ENCODE assay signal across 8 mouse cellular contexts in the genomic region with DNA sequence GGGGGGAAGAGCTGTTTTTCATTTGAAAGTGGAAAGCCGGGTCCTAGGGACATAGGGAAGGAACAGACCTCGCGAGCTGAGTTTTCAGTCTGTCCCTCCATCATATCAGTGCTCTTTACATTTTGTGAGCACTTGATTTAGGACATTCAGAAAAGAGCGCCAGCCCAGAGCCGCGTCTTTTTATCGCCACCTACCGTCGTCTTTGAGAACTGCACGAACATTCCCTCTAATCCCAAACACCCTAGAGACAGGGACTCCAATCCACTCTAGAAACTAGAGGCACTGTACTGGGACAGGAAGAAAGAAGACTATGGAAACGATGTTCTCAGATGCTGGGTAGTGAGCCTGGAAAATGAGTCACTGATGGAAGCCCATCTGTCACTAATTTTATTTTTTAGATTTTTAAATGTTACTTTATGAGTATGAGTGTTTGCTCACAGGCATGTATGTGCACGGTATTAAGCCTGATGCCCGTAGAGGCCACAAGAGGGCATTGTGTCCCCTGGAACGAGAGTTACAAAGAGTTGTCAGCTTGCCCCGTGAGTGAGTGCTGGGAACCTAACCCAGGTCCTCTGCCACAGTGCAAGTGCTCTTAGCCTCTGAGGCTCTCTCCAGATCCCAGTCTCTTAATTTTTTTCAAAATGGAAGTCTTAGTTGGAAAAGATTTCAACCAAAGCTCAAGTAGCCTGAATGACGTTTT. TPM values are rescaled to one million over a fixed set of nuclear protein-coding genes. Genes with fewer than 3 reads are reported as not detected.
DNase-seq lines count a peak whose midpoint lies in the region; ATAC-seq and TF ChIP-seq lines count a peak whose summit lies in the region.

No protein-coding gene starts in this region.

- H3K4me2 ChIP-seq in kidney, postnatal 0 days (ENCODE audit: low read length): no peak overlapping the region
- peak overlapping the region; percentile 19; the same call in 1 of the 2 replicates for H3K4me2 ChIP-seq in lung, embryonic 15.5 days

- WGBS in embryonic facial prominence, embryonic 10.5 days: 22% methylated on average over 16 of the region's 16 CpGs
- WGBS in kidney, postnatal 0 days: 25% methylated on average over 16 of the region's 16 CpGs
- 22% methylated on average over 16 of the region's 16 CpGs for WGBS in lung, embryonic 15.5 days

- no peaks in the 10 kb centered on the region for H3K4me1 ChIP-seq in embryonic facial prominence, embryonic 10.5 days
- 0 out of 2 replicates have a peak, but pooled peaks cover 4% of the 10 kb centered on the region for H3K4me1 ChIP-seq in kidney, postnatal 0 days (replicated peaks; ENCODE audit: insufficient read depth, low read length)
- peaks cover 9% of the 10 kb centered on the region; the same call in 1 of the 2 replicates for H3K4me1 ChIP-seq in lung, embryonic 15.5 days

- peak; percentile 93 for TF ChIP-seq CTCF in kidney, postnatal 0 days (IDR thresholded peaks at IDR 0.05; ENCODE audit: low read depth)

- no peak overlapping the region for H3K9ac ChIP-seq in kidney, postnatal 0 days (ENCODE audit: low read depth, low read length)
- H3K9ac ChIP-seq in lung, embryonic 15.5 days: no peak overlapping the region

- H3K36me3 ChIP-seq in embryonic facial prominence, embryonic 10.5 days (replicated peaks): no peaks in the 10 kb centered on the region
- H3K36me3 ChIP-seq in kidney, postnatal 0 days (ENCODE audit: insufficient read depth, low read length): no peaks in the 10 kb centered on the region
- no peaks in the 10 kb centered on the region for H3K36me3 ChIP-seq in lung, embryonic 15.5 days

- H3K9me3 ChIP-seq in embryonic facial prominence, embryonic 10.5 days: no peaks in the 10 kb centered on the region; the same call in 1 of the 2 replicates
- no peaks in the 10 kb centered on the region for H3K9me3 ChIP-seq in kidney, postnatal 0 days (replicated peaks; ENCODE audit: low read length)
- H3K9me3 ChIP-seq in lung, embryonic 15.5 days: no peaks in the 10 kb centered on the region

- no peak for ATAC-seq in kidney, postnatal 0 days (replicated peaks; ENCODE audit: low FRiP score, low read depth)
- peak; percentile 55; the same call in 1 of the 2 replicates for ATAC-seq in lung, embryonic 15.5 days (ENCODE audit: borderline replicate concordance, extremely low read depth, low FRiP score, low TSS enrichment)

- DNase-seq in ES-CJ7 (ENCODE audit: low read depth, low spot score): peak; percentile 82
- DNase-seq in adrenal gland, postnatal 14 days: peak; percentile 72
- DNase-seq in embryonic facial prominence, embryonic 10.5 days (ENCODE audit: low spot score): peak; percentile 78
- peak; percentile 38 to 72 for DNase-seq in heart, adult 9 months (ENCODE audit: low spot score in 2 of 2)
- DNase-seq in kidney, postnatal 0 days (ENCODE audit: low spot score): peak; percentile 81
- peak; percentile 52 for DNase-seq in ovary, postnatal 36 days (ENCODE audit: low spot score)
- peak; percentile 42 to 76 for DNase-seq in urinary bladder, postnatal 4 days (ENCODE audit: low spot score in 2 of 2)

- H3K4me3 ChIP-seq in embryonic facial prominence, embryonic 10.5 days: no peak overlapping the region
- H3K4me3 ChIP-seq in kidney, postnatal 0 days (replicated peaks; ENCODE audit: low read depth, low read length): no peak overlapping the region
- no peak overlapping the region for H3K4me3 ChIP-seq in lung, embryonic 15.5 days

- no peaks in the 10 kb centered on the region for H3K27me3 ChIP-seq in embryonic facial prominence, embryonic 10.5 days (replicated peaks; ENCODE audit: low read depth, poor library complexity, severe bottlenecking)
- H3K27me3 ChIP-seq in kidney, postnatal 0 days (ENCODE audit: insufficient read depth, low read length): no peaks in the 10 kb centered on the region
- H3K27me3 ChIP-seq in lung, embryonic 15.5 days: no peaks in the 10 kb centered on the region

- no peak overlapping the region for H3K27ac ChIP-seq in embryonic facial prominence, embryonic 10.5 days (replicated peaks)
- no peak overlapping the region for H3K27ac ChIP-seq in kidney, postnatal 0 days
- no peak overlapping the region for H3K27ac ChIP-seq in lung, embryonic 15.5 days

RNA-seq across cellular contexts. Expression of gene Pomp, which starts 11.9 kb away (rescaled TPM):
- total RNA-seq in adrenal gland, postnatal 14 days (2021): 161 and 178 TPM in 2 replicates
- 513 and 534 TPM in 2 replicates for polyA plus RNA-seq in embryonic facial prominence, embryonic 10.5 days (2016; fragmentation: Nextera tagmentation; extraction: Ambion mirVana)
- polyA plus RNA-seq in kidney, postnatal 0 days (2015; fragmentation: Nextera tagmentation; extraction: Ambion mirVana): 521 and 525 TPM in 2 replicates
- 487 and 547 TPM in 2 replicates for polyA plus RNA-seq in lung, embryonic 15.5 days (2015; fragmentation: Nextera tagmentation; extraction: Ambion mirVana)

RNA-seq across cellular contexts. Expression of gene Slc46a3, which starts 46.3 kb away (rescaled TPM):
- total RNA-seq in adrenal gland, postnatal 14 days (2021): 10.0 and 11.2 TPM in 2 replicates
- polyA plus RNA-seq in embryonic facial prominence, embryonic 10.5 days (2016; fragmentation: Nextera tagmentation; extraction: Ambion mirVana): 2.5 TPM in 2 replicates
- polyA plus RNA-seq in kidney, postnatal 0 days (2015; fragmentation: Nextera tagmentation; extraction: Ambion mirVana): 2.9 and 3.0 TPM in 2 replicates
- 3.8 and 5.1 TPM in 2 replicates for polyA plus RNA-seq in lung, embryonic 15.5 days (2015; fragmentation: Nextera tagmentation; extraction: Ambion mirVana)
